Mouse (Mus musculus) kidney, postnatal 0 days (tissue): ENCODE data around the gene Creg2. TPM values are rescaled to one million over a fixed set of nuclear protein-coding genes. Genes with fewer than 3 reads are reported as not detected.

Experiments used
- ATAC-seq: fragments of 200-750 bp; cut with Nextera tagmentation; replicated peaks from 2 replicates; pipeline ENCODE4 v1.8.0; 2017; ENCODE audit warnings: low read depth, moderate number of reproducible peaks, moderate TSS enrichment, moderate library complexity; ENCODE audit not compliant: low FRiP score
- DNase-seq: peaks from one replicate; pipeline ENCODE4 v3.0.0-alpha.2; 2016; ENCODE audit warnings: low spot score
- H3K27ac ChIP-seq: fragments of 300-500 bp; sonication (generic); 2 replicates; pipeline ENCODE4 v1.5.1; 2014; ENCODE audit warnings: mild to moderate bottlenecking
- H3K27me3 ChIP-seq: fragments of 300-500 bp; sonication (generic); 2 replicates; pipeline ENCODE4 v1.6.1; 2014; ENCODE audit warnings: low read length, mixed read lengths; ENCODE audit not compliant: insufficient read depth
- H3K36me3 ChIP-seq: fragments of 300-500 bp; sonication (generic); 2 replicates; pipeline ENCODE4 v1.6.1; 2014; ENCODE audit warnings: low read length, mixed read lengths; ENCODE audit not compliant: insufficient read depth
- H3K4me1 ChIP-seq: fragments of 300-500 bp; sonication (generic); replicated peaks from 2 replicates; pipeline ENCODE4 v1.6.1; 2014; ENCODE audit warnings: antibody characterized with exemption, low read length, mixed read lengths; ENCODE audit not compliant: insufficient read depth
- H3K4me2 ChIP-seq: fragments of 300-500 bp; sonication (generic); 2 replicates; pipeline ENCODE4 v1.6.1; 2014; ENCODE audit warnings: mild to moderate bottlenecking, low read length, moderate library complexity, mixed read lengths
- H3K4me3 ChIP-seq: fragments of 300-500 bp; sonication (generic); replicated peaks from 2 replicates; pipeline ENCODE4 v1.5.1; 2014; ENCODE audit warnings: low read depth, low read length
- H3K9ac ChIP-seq: fragments of 300-500 bp; sonication (generic); 2 replicates; pipeline ENCODE4 v1.6.1; 2014; ENCODE audit warnings: low read depth, low read length
- H3K9me3 ChIP-seq: fragments of 300-500 bp; sonication (generic); replicated peaks from 2 replicates; pipeline ENCODE4 v1.6.1; 2016; ENCODE audit warnings: low read length, inconsistent platforms, mixed read lengths
- CTCF ChIP-seq: IDR thresholded peaks from 2 replicates; pipeline ENCODE4 v1.5.1; 2016; ENCODE audit warnings: antibody characterized with exemption, low read depth, mild to moderate bottlenecking, moderate library complexity
- WGBS: fragments of 180-500 bp; shearing (Covaris S2); extraction: QIAGEN DNeasy Blood & Tissue Kit; methylation state at CpG from one replicate; pipeline ENCODE4 v1.1.7; 2014; 5-methylcytosine and 5-hydroxymethylcytosine counted together
- polyA plus RNA-seq: library from polyadenylated mRNA; unstranded; fragments of >200 nt; fragmentation: Nextera tagmentation; extraction: Ambion mirVana; gene quantifications from 2 replicates; pipeline ENCODE4 v1.2.1, GENCODE M21; 2015

Creg2 gene
- polyA plus RNA-seq, 1 experiment from 2014 or later: 0.05 TPM

GRCm38 (mm10) chr1:39579139-39579538 lies 72.1 kb downstream of the Creg2 start:
- H3K4me3 ChIP-seq: no peak overlapping the region
- H3K9me3 ChIP-seq: no peaks in the 10 kb centered on the region
- WGBS: 79% methylated on average over 6 of the region's 6 CpGs
- no peaks in the 10 kb centered on the region for H3K27me3 ChIP-seq
- TF ChIP-seq CTCF: no peak
- no peaks in the 10 kb centered on the region for H3K36me3 ChIP-seq
- H3K27ac ChIP-seq: no peak overlapping the region
- DNase-seq (no peak), ATAC-seq (no peak)
- no peak overlapping the region for H3K4me2 ChIP-seq
- peaks cover 7% of the 10 kb centered on the region; the same call in 1 of the 2 replicates for H3K4me1 ChIP-seq
- no peak overlapping the region for H3K9ac ChIP-seq

- H3K4me2 ChIP-seq: no peak overlapping the region
- H3K4me3 ChIP-seq: no peak overlapping the region
These were observed 72.8 kb downstream of the Creg2 start for GRCm38 (mm10) chr1:39578446-39578845.

GRCm38 (mm10) chr1:39577253-39577705 lies 74.0 kb downstream of the Creg2 start, which contains the start of gene Rnf149:
Gene Rnf149, minus strand, starts transcription at chr1:39577405.
- H3K4me3 ChIP-seq: peak within 1 kb of the TSS; percentile 95
- H3K4me1 ChIP-seq: peaks cover 7% of the 10 kb centered on the region; the same call in 1 of the 2 replicates
- no peaks in the 10 kb centered on the region for H3K9me3 ChIP-seq
- H3K27me3 ChIP-seq: no peaks in the 10 kb centered on the region
- under 1% methylated on average over 48 of the region's 49 CpGs for WGBS
- peak within 1 kb of the TSS; percentile 96 for H3K9ac ChIP-seq
- peak within 1 kb of the TSS; percentile 99 for H3K27ac ChIP-seq
- peak; percentile 96 for DNase-seq
- H3K36me3 ChIP-seq: no peaks in the 10 kb centered on the region
- H3K4me2 ChIP-seq: peak within 1 kb of the TSS; percentile 94
- ATAC-seq: peak; percentile 96
- TF ChIP-seq CTCF: no peak

More at GRCm38 (mm10) chr1:39578446-39578845, 72.8 kb downstream of the Creg2 start:
- no peak for ATAC-seq
- Histone ChIP-seq H3K9me3 (no peaks in the 10 kb centered on the region), H3K36me3 (no peaks in the 10 kb centered on the region), H3K9ac (no peak overlapping the region), H3K4me1 (peaks cover 7% of the 10 kb centered on the region; the same call in 1 of the 2 replicates), H3K27me3 (no peaks in the 10 kb centered on the region), H3K27ac (no peak overlapping the region)
- no peak for TF ChIP-seq CTCF
- WGBS: 87% methylated on average over 5 of the region's 5 CpGs
- DNase-seq: no peak

GRCm38 (mm10) chr1:39576431-39577243 lies 74.6 kb downstream of the Creg2 start:
- peak; percentile 63 for DNase-seq

DNA sequence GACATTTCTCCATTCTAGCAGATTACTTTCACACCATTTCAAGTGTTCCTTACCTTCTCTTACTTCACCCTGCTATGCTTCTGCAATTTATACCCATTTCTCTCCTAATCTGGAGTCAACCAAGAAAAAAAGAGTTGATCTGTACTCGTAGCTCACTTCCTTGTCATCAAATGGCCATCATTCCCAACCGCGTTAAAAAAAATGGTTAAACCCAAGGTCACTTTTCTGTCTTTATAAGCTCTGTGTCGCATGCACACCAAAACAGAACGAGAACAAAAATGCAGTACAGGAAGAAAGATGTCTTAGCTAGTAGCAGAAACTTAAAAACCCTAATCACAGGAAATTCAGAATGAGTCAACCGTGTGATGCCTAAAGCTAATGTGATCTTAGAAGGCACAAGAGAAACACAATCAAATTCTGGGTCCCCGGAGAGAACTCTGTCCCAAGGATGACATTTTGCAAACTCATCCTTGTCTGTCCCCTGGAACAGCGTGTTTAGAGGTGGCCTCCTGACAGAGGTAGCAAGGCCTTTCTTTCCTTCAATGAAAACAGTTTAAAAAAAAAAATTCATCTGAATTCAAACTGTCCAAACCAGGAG lies 75.4 kb downstream of the Creg2 start:
- ATAC-seq (no peak), DNase-seq (peak; percentile 18)
- 8% methylated on average over 8 of the region's 8 CpGs for WGBS

More at GRCm38 (mm10) chr1:39576431-39577243, 74.6 kb downstream of the Creg2 start:
- Histone ChIP-seq H3K36me3 (no peaks in the 10 kb centered on the region), H3K4me2 (peak overlapping the region; percentile 94), H3K27me3 (no peaks in the 10 kb centered on the region), H3K4me3 (peak overlapping the region; percentile 95), H3K27ac (peak overlapping the region; percentile 99), H3K9me3 (no peaks in the 10 kb centered on the region), H3K9ac (peak overlapping the region; percentile 96), H3K4me1 (peaks cover 9% of the 10 kb centered on the region; the same call in 1 of the 2 replicates)
- no peak for TF ChIP-seq CTCF
- under 1% methylated on average over 86 of the region's 88 CpGs for WGBS
- ATAC-seq: peak; percentile 72

DNA sequence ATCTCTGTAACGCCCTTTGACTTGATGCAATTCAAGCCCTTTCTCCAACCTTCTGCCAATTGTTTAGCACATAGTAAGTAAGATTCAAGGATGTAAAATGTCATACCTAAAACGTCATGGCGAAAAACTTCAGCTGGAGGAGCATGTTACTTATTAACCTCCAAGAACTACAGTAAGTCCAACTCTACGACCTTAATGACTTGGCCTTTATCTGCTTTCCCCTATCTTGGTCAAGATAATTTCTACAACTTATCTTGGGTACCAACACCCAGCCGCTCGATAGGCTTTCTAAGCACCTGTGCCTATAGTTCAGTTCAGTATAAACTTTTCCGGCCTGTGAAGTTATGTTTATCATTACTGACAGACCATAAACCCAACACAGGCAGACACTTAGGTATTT lies 77.4 kb downstream of the Creg2 start:
- H3K27me3 ChIP-seq: no peaks in the 10 kb centered on the region
- no peak for TF ChIP-seq CTCF
- DNase-seq: no peak
- no peaks in the 10 kb centered on the region for H3K9me3 ChIP-seq
- 0 out of 2 replicates have a peak overlapping the region, but pooled peaks have one; percentile 15 for H3K4me2 ChIP-seq
- H3K9ac ChIP-seq: no peak overlapping the region
- no peak overlapping the region for H3K4me3 ChIP-seq
- WGBS: 67% methylated on average over 7 of the region's 7 CpGs
- ATAC-seq: no peak
- peaks cover 15% of the 10 kb centered on the region for H3K4me1 ChIP-seq
- no peak overlapping the region for H3K27ac ChIP-seq
- H3K36me3 ChIP-seq: 0 out of 2 replicates have a peak, but pooled peaks cover 2% of the 10 kb centered on the region

More for the DNA sequence above, 75.4 kb downstream of the Creg2 start:
- peaks cover 15% of the 10 kb centered on the region for H3K4me1 ChIP-seq
- no peaks in the 10 kb centered on the region for H3K36me3 ChIP-seq
- peak overlapping the region; percentile 94 for H3K4me2 ChIP-seq
- no peaks in the 10 kb centered on the region for H3K27me3 ChIP-seq
- peak overlapping the region; percentile 95 for H3K4me3 ChIP-seq
- peak overlapping the region; percentile 99 for H3K27ac ChIP-seq
- no peaks in the 10 kb centered on the region for H3K9me3 ChIP-seq
- peak overlapping the region; percentile 96 for H3K9ac ChIP-seq
- no peak for TF ChIP-seq CTCF
